Mouse (Mus musculus): ENCODE data around the gene Vmn2r65.

Gene Vmn2r65

GRCm38 (mm10) chr7:84964015-84964414 lies at the start of gene Vmn2r65:
Gene Vmn2r65, minus strand, starts transcription at chr7:84964115.
- no peak for DNase-seq (ENCODE audit: low spot score in 2 of 2)

- no peak for DNase-seq (ENCODE audit: low spot score in 2 of 2)
Measured at GRCm38 (mm10) chr7:85012168-85012567, 48.3 kb upstream of the Vmn2r65 start, which contains the start of gene Vmn2r66. Gene Vmn2r66, minus strand, starts transcription at chr7:85012268.

GRCm38 (mm10) chr7:84996694-84997093 lies 32.8 kb upstream of the Vmn2r65 start:
- no peak for DNase-seq (ENCODE audit: low spot score in 2 of 2)

Data from frontal cortex, postnatal 10 days (tissue).